Mouse (Mus musculus) thymus, postnatal 10 days (tissue): ENCODE data around the gene Rhox2c.
"Not testable (repeated sequence)": the region's sequence is repeated elsewhere in the genome, so short reads cannot be mapped to it uniquely, and the experiment has no call there.

Experiments
- DNase-seq, 2 experiments: peaks; one replicate each; pipeline ENCODE4 v3.0.0; 2021; ENCODE audit warnings: low spot score in 2 of 2

The Rhox2c gene

DNA sequence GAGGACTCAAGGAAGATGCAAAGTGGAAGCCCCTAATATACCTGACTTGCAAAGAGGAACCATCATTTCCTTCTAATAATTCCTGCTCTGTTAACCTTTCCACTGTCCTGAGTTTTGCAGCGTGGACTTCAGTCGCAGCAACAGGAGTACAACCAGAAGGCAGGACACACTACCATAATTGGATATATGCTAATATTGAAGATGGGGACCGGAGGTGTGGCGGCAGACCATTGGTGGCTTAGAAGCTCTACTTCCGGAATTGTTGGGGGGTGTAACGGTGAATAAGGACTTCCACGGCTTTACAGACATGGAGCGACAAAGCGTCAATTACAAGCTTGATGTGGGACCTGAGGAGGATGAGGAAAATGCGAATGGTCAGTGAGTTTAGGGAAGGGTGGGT, at the start of gene Rhox2c:
Rhox2c (plus strand) TSS at position 301 of the 400 bp plus-strand sequence.
- DNase-seq = not testable (repeated sequence)

- DNase-seq = not testable (repeated sequence)
These were observed 41.7 kb upstream of the Rhox2c start, which contains the start of gene Rhox2b for GRCm38 (mm10) chrX:37411767-37412166. TSS of gene Rhox2b (plus strand) at chrX:37412067.

DNA sequence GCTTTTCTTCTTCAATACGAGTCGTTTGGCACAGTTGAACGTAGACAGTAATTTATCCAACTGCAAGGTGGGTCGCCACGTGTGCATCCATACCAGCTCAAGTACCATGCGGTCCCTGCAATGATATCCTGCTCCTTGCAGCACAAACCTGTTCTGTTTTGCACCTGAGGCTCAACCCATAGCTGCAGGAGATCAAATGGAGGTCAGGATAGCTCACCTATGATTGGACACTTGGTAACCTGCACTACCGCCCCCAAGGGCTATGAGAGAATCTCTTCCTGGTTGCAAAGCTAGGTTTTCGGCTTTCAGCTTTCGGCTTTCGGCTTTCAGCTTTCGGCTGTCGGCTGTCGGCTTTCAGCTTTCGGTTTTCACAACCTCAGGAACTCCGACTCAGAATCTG, 21.3 kb upstream of the Rhox2c start, which contains the start of gene Rhox4b:
Rhox4b (plus strand) TSS at position 301 of the 400 bp plus-strand sequence.
- not testable (repeated sequence) for DNase-seq

DNA sequence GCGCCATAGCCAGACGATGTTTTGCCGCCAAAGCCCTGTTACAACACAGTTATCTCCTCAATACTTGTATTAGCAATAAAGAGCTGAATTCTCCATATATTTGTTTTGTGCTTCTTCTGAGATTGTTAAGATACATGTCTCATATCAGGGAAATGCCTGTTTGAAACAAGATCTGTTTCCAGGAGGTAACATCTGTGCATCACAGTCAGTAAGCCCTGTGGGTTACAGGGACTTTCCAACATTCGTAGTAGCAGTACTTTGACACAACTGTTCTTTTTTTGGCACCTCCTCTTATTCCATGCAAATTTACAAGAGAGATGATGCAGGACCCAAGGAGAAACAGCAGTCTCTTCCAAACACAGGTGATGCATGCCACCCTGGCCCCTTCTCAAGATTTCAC, 4.8 kb downstream of the Rhox2c start, which contains the start of gene Rhox3c:
Rhox3c (plus strand) TSS at position 301 of the 400 bp plus-strand sequence.
- not testable (repeated sequence) for DNase-seq

GRCm38 (mm10) chrX:37480037-37480436, 26.6 kb downstream of the Rhox2c start, which contains the start of gene Rhox4c:
TSS of gene Rhox4c (plus strand) at chrX:37480337.
- DNase-seq = not testable (repeated sequence)

GRCm38 (mm10) chrX:37514059-37514458, 60.6 kb downstream of the Rhox2c start, which contains the start of gene Rhox4d:
TSS of gene Rhox4d (plus strand) at chrX:37514359.
- DNase-seq = not testable (repeated sequence)
